Mouse (Mus musculus) midbrain, embryonic 12.5 days (tissue): ENCODE measurements around the gene Cald1. TPM values are rescaled to one million over a fixed set of nuclear protein-coding genes. Genes with fewer than 3 reads are reported as not detected.

Source experiments
- ATAC-seq: fragments of 200-750 bp; cut with Nextera tagmentation; 2 replicates; pipeline ENCODE4 v1.8.0; 2017; ENCODE audit warnings: low read depth, moderate TSS enrichment, moderate library complexity; ENCODE audit not compliant: low FRiP score
- H3K27ac ChIP-seq: fragments of 300-500 bp; sonication (generic); replicated peaks from 2 replicates; pipeline ENCODE4 v1.5.1; 2016; ENCODE audit warnings: mild to moderate bottlenecking
- H3K27me3 ChIP-seq: fragments of 300-500 bp; sonication (generic); 2 replicates; pipeline ENCODE4 v1.6.1; 2016; ENCODE audit warnings: mild to moderate bottlenecking
- H3K36me3 ChIP-seq: fragments of 300-500 bp; sonication (generic); 2 replicates; pipeline ENCODE4 v1.6.1; 2016
- H3K4me1 ChIP-seq: fragments of 300-500 bp; sonication (generic); 2 replicates; pipeline ENCODE4 v1.6.1; 2016
- H3K4me2 ChIP-seq: fragments of 300-500 bp; sonication (generic); replicated peaks from 2 replicates; pipeline ENCODE4 v1.6.1; 2016; ENCODE audit warnings: mild to moderate bottlenecking, moderate library complexity
- H3K4me3 ChIP-seq: fragments of 300-500 bp; sonication (generic); 2 replicates; pipeline ENCODE4 v1.5.1; 2016; ENCODE audit warnings: mild to moderate bottlenecking
- H3K9ac ChIP-seq: fragments of 300-500 bp; sonication (generic); replicated peaks from 2 replicates; pipeline ENCODE4 v1.6.1; 2016; ENCODE audit warnings: mild to moderate bottlenecking, moderate library complexity
- H3K9me3 ChIP-seq: fragments of 300-500 bp; sonication (generic); 2 replicates; pipeline ENCODE4 v1.6.1; 2016; ENCODE audit warnings: mild to moderate bottlenecking
- WGBS: fragments of 180-500 bp; shearing (Covaris S2); methylation state at CpG from one replicate; pipeline ENCODE4 v1.1.7; 2016; 5-methylcytosine and 5-hydroxymethylcytosine counted together
- polyA plus RNA-seq: library from polyadenylated mRNA; unstranded; fragments of >200 nt; fragmentation: Nextera tagmentation; extraction: Ambion mirVana; gene quantifications from 2 replicates; pipeline ENCODE4 v1.2.1, GENCODE M21; 2016

Cald1 gene
- polyA plus RNA-seq, 1 experiment from 2014 or later: 157 TPM

DNA sequence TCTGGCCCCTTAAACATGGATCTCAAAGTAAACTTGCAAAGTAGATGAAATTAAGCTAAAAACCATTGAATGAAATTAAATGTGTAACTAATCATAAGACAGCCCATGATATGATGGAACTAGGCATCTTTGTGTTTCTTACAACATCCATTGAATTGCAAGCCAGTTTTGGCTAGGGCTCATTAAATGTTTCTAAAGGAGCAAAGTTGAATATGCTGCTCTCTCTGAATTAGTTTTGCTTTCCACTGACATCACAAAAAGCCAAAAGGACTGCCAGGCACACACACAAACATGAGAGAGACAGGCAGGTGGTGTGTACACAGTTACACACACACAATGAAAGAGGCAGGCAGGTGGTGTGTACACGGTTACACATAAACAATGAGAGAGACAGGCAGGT lies 127.4 kb downstream of the Cald1 start:
- ATAC-seq: no peak
- Histone ChIP-seq H3K9ac (no peak overlapping the region), H3K27me3 (no peaks in the 10 kb centered on the region), H3K4me3 (no peak overlapping the region), H3K27ac (no peak overlapping the region), H3K4me2 (no peak overlapping the region), H3K36me3 (no peaks in the 10 kb centered on the region), H3K4me1 (peaks cover 12% of the 10 kb centered on the region; the same call in 1 of the 2 replicates), H3K9me3 (no peaks in the 10 kb centered on the region)
- WGBS: 83% methylated on average over 1 of the region's 1 CpGs

DNA sequence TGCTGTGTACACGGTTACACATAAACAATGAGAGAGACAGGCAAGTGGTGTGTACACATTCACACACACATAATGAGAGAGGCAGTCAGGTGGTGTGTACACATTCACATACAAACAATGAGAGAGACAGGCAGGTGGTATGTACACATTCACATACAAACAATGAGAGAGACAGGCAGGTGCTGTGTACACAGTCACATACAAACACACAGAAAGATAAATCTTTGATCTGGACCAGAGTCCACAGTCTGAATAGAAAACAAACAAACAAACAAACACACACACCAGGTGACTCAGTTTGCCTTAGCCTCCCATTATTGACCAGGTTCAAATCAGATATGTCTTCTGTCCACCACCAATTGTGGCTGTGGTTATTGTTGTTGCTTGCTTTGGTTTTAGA lies 127.8 kb downstream of the Cald1 start:
- Histone ChIP-seq H3K36me3 (no peaks in the 10 kb centered on the region), H3K4me3 (no peak overlapping the region), H3K27me3 (no peaks in the 10 kb centered on the region), H3K9me3 (no peaks in the 10 kb centered on the region), H3K4me2 (no peak overlapping the region), H3K27ac (no peak overlapping the region), H3K4me1 (peaks cover 12% of the 10 kb centered on the region; the same call in 1 of the 2 replicates), H3K9ac (no peak overlapping the region)
- 61% methylated on average over 1 of the region's 1 CpGs for WGBS
- no peak for ATAC-seq

DNA sequence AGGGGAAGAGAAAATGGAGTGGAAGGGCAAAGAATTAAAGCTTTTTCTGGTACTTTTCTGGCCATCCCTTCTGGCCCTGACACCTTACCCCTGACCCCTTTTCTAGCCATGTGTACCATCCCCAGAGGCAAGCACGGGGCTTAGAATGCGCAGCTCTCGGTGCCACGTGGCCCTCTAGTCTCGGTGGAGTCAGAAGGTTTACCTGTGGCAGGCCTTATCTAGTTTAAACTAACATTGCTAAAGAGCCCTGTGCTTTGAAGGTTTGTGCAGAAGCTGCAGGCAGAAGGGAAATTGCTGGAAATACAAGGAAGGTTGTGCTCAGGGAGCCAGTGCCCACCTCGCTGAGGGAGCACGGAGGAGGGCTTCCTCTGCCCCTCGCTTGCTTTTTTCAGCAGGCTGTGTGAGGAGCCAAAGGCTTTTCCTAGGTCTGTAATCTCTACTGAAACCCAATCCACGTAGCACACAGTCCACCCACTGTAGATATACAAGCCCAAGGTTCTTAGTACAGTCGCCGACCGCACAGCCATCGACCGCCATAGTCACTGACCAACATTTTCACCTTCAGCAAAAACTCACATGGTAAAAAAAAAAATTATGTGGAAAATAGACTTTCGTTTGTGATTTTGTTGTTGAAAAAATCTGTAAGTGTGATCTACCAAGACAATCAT lies 129.2 kb downstream of the Cald1 start:
- no peaks in the 10 kb centered on the region for H3K27me3 ChIP-seq
- no peak for ATAC-seq
- no peak overlapping the region for H3K9ac ChIP-seq
- H3K4me1 ChIP-seq: peaks cover 12% of the 10 kb centered on the region; the same call in 1 of the 2 replicates
- H3K4me2 ChIP-seq: no peak overlapping the region
- no peaks in the 10 kb centered on the region for H3K36me3 ChIP-seq
- no peak overlapping the region for H3K4me3 ChIP-seq
- 90% methylated on average over 15 of the region's 15 CpGs for WGBS
- no peak overlapping the region for H3K27ac ChIP-seq
- H3K9me3 ChIP-seq: no peaks in the 10 kb centered on the region

DNA sequence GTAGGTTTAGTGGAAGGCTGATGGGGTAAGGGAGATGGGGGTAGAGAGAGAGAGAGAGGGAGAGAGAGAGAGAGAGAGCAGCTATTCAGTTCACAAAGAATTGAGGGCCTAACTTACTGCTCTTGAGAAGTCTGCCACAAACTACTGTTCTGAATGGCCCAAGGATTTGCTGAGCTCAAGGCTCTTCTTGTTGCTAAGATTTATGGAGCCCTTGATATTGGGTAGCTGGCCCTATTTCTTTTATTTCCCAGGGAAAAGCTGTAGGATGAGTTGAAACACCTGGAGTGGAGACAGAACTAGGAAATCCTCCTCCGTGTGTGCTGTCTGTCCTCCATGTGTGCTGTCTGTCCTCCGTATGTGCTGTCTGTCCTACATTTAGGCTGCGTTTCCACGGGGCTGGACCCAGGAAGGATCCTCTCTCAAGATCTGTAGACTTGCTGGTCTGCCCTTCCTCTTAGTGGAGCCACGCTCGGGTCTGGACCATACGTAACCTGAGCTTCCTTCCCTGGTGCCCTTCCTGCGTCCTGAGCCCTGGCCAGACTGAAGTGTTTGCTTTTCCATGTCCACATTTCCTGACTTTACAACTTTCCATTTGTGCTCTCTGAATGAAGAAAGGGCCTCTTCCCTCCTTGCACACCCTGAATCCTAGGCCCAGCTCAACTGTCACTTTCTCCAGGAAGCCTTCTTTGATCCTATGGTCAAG lies 131.3 kb downstream of the Cald1 start:
- H3K4me1 ChIP-seq: peaks cover 12% of the 10 kb centered on the region; the same call in 1 of the 2 replicates
- H3K4me3 ChIP-seq: no peak overlapping the region
- H3K36me3 ChIP-seq: no peaks in the 10 kb centered on the region
- WGBS: 85% methylated on average over 8 of the region's 8 CpGs
- no peak overlapping the region for H3K9ac ChIP-seq
- no peak overlapping the region for H3K4me2 ChIP-seq
- no peak overlapping the region for H3K27ac ChIP-seq
- H3K9me3 ChIP-seq: no peaks in the 10 kb centered on the region
- H3K27me3 ChIP-seq: no peaks in the 10 kb centered on the region
- no peak for ATAC-seq

DNA sequence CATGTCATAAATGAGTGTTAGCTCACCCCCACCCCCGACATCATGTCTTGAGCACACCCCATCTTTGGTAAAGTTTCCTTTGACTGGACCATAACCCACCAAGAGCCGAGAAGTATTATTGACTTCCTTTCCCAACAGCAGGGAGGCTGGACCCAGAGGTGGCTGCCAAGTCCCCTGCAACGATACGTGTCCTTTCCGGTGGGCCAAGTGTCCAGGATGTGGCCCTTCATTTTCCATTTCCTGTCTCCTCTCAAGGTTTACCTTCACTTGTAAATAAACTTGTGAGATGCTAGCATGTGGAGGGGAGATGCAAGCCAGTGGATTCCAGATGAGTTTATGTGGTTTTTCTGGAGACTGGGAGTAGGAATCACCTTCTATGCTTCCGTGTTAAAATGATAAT lies 132.7 kb downstream of the Cald1 start:
- no peak for ATAC-seq
- no peak overlapping the region for H3K4me2 ChIP-seq
- H3K4me3 ChIP-seq: no peak overlapping the region
- H3K9me3 ChIP-seq: no peaks in the 10 kb centered on the region
- peaks cover 12% of the 10 kb centered on the region; the same call in 1 of the 2 replicates for H3K4me1 ChIP-seq
- H3K9ac ChIP-seq: no peak overlapping the region
- no peaks in the 10 kb centered on the region for H3K36me3 ChIP-seq
- no peak overlapping the region for H3K27ac ChIP-seq
- no peaks in the 10 kb centered on the region for H3K27me3 ChIP-seq
- 82% methylated on average over 6 of the region's 6 CpGs for WGBS

DNA sequence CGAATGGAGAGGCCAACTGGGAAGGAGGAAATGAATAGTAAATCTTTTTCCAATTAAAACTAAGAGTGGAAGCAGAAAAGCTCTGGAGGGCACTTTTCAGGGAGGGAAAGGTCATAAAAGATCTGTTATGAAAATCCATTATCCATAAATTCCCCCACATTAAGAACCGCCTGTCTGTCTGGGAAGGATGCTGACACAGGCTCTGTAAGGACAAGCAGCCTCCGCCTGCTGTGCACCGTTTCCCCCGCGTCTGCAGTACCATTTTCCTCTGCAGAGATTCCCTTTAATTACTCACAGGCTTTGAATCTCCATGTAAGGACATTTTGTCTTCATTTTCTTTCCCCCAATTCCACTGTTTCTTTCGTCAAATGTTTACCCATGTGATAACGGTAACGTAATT lies 133.2 kb downstream of the Cald1 start:
- Histone ChIP-seq H3K9ac (no peak overlapping the region), H3K4me1 (peaks cover 9% of the 10 kb centered on the region; the same call in 1 of the 2 replicates), H3K4me2 (no peak overlapping the region), H3K4me3 (no peak overlapping the region), H3K36me3 (no peaks in the 10 kb centered on the region), H3K27ac (no peak overlapping the region), H3K9me3 (no peaks in the 10 kb centered on the region), H3K27me3 (no peaks in the 10 kb centered on the region)
- no peak for ATAC-seq
- 78% methylated on average over 9 of the region's 9 CpGs for WGBS

DNA sequence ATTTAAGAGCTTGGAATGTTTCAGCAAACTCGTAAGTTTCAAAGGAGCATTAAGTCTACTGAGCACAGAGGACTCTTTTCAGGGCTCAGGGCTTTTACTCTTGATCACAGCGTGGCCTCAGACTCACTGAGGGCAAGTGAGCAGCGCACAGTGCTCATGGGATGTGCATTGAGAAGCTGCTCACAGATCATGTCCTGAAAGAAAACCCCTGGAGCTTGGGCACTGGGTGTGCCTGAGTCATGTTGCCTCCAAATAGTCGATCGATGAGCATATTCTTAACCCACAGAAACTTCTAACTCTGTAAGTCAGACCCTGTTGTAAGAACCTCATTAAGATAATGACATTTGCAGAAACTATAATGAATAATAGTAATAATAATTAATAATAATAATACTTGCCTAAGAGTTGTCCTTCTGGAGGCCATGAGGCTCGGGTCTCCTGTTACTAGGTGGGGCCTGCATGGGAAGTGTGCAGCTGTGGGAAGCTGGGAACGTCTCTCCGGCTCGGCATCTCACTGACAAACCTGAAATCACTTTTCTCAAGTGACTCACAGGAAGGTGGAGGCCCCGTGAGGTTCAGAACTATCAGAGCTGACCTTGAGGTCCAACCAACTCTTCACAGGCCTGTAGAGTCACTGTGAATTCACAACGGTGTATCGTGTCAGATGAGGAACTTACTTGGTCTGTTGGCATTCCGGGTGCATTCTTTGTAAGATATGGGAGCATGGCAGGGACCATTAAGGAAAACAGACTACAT lies 136.8 kb downstream of the Cald1 start:
- no peaks in the 10 kb centered on the region for H3K27me3 ChIP-seq
- no peaks in the 10 kb centered on the region for H3K9me3 ChIP-seq
- no peak for ATAC-seq
- H3K36me3 ChIP-seq: no peaks in the 10 kb centered on the region
- 0 out of 2 replicates have a peak, but pooled peaks cover 3% of the 10 kb centered on the region for H3K4me1 ChIP-seq
- no peak overlapping the region for H3K4me2 ChIP-seq
- 84% methylated on average over 13 of the region's 13 CpGs for WGBS
- no peak overlapping the region for H3K4me3 ChIP-seq
- H3K9ac ChIP-seq: no peak overlapping the region
- H3K27ac ChIP-seq: no peak overlapping the region

DNA sequence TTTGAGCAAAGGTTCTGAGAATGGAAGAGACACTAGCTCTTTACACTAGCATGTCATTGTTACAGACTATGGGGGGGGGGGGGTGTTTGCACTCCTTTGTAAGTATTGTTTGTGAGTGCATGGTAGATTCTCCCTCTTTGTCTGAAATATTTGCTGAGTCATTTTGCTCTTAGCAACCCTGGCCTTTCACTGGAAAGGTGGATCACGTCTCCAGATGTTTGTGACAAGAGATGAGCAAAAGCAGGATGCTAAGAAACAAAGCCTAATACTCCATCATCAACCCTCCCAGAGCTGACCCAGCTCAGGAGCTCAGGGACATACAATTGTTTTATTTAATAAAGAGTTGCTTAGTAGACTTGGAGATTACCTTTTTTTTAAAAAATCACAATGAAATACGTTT lies 138.6 kb downstream of the Cald1 start:
- no peak overlapping the region for H3K9ac ChIP-seq
- H3K4me1 ChIP-seq: no peaks in the 10 kb centered on the region
- H3K4me3 ChIP-seq: no peak overlapping the region
- H3K4me2 ChIP-seq: no peak overlapping the region
- H3K27me3 ChIP-seq: no peaks in the 10 kb centered on the region
- ATAC-seq: no peak
- no peak overlapping the region for H3K27ac ChIP-seq
- no peaks in the 10 kb centered on the region for H3K9me3 ChIP-seq
- H3K36me3 ChIP-seq: 0 out of 2 replicates have a peak, but pooled peaks cover 2% of the 10 kb centered on the region
- WGBS: 67% methylated on average over 2 of the region's 2 CpGs

DNA sequence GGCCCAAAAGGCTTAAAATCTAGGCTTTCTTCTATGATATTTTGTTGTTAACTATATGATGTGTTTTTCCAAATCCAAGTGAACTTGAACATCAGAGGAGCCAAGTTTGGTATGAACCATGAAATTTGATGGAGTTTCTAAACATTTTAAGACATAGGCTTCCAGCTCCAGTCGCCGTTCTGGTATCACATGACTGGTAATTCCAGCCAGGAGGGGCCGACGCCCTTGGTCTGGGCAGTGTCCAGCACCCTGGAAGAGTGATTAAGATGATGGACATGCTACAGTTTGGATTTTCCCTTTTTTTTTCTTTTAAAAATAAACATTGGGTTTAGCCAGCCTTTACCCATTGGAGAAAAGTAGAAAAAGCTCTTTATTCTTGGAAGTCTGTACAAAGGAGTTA lies 145.6 kb downstream of the Cald1 start:
- no peak overlapping the region for H3K9ac ChIP-seq
- H3K9me3 ChIP-seq: no peaks in the 10 kb centered on the region
- 0 out of 2 replicates have a peak, but pooled peaks cover 2% of the 10 kb centered on the region for H3K36me3 ChIP-seq
- ATAC-seq: no peak
- no peaks in the 10 kb centered on the region for H3K4me1 ChIP-seq
- no peak overlapping the region for H3K4me2 ChIP-seq
- no peak overlapping the region for H3K27ac ChIP-seq
- 81% methylated on average over 4 of the region's 4 CpGs for WGBS
- H3K27me3 ChIP-seq: no peaks in the 10 kb centered on the region
- no peak overlapping the region for H3K4me3 ChIP-seq

DNA sequence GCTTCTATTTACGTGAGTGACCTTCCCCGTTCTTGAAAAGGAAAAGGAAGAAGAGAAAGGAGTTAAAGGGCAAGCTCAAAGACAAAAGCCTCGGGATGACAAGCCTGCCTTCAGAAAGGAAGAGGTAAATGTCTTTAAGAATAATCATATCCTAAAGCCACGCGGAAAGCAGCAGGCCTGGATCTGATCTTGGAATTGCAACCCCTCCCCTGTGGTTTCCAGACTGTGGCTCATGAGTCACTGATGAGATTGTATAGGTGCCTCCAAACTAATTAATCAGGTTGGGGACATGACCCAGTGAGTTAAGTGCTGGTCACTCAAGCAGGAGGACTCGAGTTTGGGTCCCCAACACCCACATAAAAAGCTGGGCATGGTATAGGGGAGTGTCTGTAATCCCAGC lies 149.5 kb downstream of the Cald1 start:
- no peak overlapping the region for H3K4me3 ChIP-seq
- 74% methylated on average over 6 of the region's 6 CpGs for WGBS
- H3K27me3 ChIP-seq: no peaks in the 10 kb centered on the region
- H3K4me1 ChIP-seq: no peaks in the 10 kb centered on the region
- no peaks in the 10 kb centered on the region for H3K9me3 ChIP-seq
- H3K4me2 ChIP-seq: no peak overlapping the region
- no peak overlapping the region for H3K9ac ChIP-seq
- no peaks in the 10 kb centered on the region for H3K36me3 ChIP-seq
- ATAC-seq: no peak
- H3K27ac ChIP-seq: no peak overlapping the region

DNA sequence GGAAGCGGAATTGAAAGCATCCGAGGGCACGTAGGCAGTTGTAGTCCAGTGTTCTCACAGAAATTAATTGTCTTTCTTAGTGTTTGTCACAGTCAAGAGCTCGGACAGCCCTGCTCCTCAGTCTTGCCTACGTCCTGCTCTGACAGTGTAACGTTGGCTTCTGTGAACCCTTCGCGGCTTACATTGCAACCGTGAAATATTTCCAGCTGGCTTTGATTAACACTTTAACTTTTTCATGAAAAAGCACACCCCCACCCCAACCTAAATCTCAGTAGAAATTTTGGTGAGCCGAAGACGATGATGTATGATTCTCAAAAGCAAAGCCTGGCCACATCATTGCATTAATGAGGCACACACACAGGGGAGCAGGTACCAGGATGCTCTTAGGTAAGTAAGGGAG lies 150.3 kb downstream of the Cald1 start:
- 94% methylated on average over 11 of the region's 11 CpGs for WGBS
- no peak overlapping the region for H3K4me2 ChIP-seq
- no peak overlapping the region for H3K4me3 ChIP-seq
- H3K9me3 ChIP-seq: no peaks in the 10 kb centered on the region
- H3K36me3 ChIP-seq: no peaks in the 10 kb centered on the region
- no peak overlapping the region for H3K27ac ChIP-seq
- H3K27me3 ChIP-seq: no peaks in the 10 kb centered on the region
- ATAC-seq: no peak
- no peaks in the 10 kb centered on the region for H3K4me1 ChIP-seq
- H3K9ac ChIP-seq: no peak overlapping the region

DNA sequence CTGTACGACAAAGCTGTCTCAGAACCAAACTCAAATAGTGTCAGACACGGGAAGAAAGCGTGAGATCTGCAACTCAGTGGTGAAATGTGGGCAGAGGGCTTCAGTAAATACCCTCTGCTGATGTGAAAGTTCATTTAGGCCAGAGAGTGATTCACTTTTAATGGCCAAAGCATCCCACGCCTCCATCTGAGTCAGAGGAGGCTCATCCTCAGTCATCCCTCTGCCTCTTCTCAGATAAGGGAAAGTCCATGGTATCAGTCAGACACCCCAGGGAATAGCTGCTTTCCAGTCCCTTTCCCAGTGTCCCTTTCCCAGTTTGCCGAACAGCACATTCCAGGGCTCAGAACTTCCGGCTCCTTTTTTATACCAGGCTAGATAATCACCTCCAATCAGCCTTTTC lies 151.2 kb downstream of the Cald1 start:
- Histone ChIP-seq H3K9ac (no peak overlapping the region), H3K4me3 (no peak overlapping the region), H3K4me2 (no peak overlapping the region), H3K27ac (no peak overlapping the region), H3K4me1 (no peaks in the 10 kb centered on the region), H3K9me3 (no peaks in the 10 kb centered on the region), H3K27me3 (no peaks in the 10 kb centered on the region), H3K36me3 (no peaks in the 10 kb centered on the region)
- 85% methylated on average over 6 of the region's 6 CpGs for WGBS
- ATAC-seq: no peak
